Mouse (Mus musculus) C2C12 (cell line): ENCODE data around the gene Kif26a.

Experiments used
- CTCF ChIP-seq: IDR thresholded peaks from one replicate; pipeline ENCODE4 v1.5.1; 2011; ENCODE audit not compliant: control insufficient read depth, insufficient read depth, insufficient read length
- MYOD1 ChIP-seq: IDR thresholded peaks from one replicate; pipeline ENCODE4 v1.6.1; 2011; ENCODE audit warnings: low read depth; ENCODE audit not compliant: control insufficient read depth, insufficient read length
- USF1 ChIP-seq: IDR thresholded peaks from one replicate; pipeline ENCODE4 v1.6.1; 2011; ENCODE audit warnings: low read depth, mild to moderate bottlenecking, control low read depth, moderate library complexity

- TF ChIP-seq CTCF = no peak
- no peak for TF ChIP-seq USF1
- TF ChIP-seq MYOD1 = no peak
Measured at GRCm38 (mm10) chr12:112130161-112130860, 15.7 kb upstream of the Kif26a start.
